Mouse (Mus musculus) cortical plate, adult 2 months (tissue): Measurements from ENCODE around the gene Snrnp35. TPM values are rescaled to one million over a fixed set of nuclear protein-coding genes. Genes with fewer than 3 reads are reported as not detected.

Experiments used
- H3K27ac ChIP-seq: fragments of 200-500 bp; 2 replicates; pipeline ENCODE4 v1.5.1; 2012; ENCODE audit warnings: low read length, control low read depth, inconsistent platforms; ENCODE audit not compliant: insufficient read depth
- H3K4me1 ChIP-seq: fragments of 200-500 bp; 2 replicates; pipeline ENCODE4 v1.6.1; 2011; ENCODE audit warnings: low read length; ENCODE audit not compliant: control insufficient read depth, insufficient read depth
- H3K4me3 ChIP-seq: fragments of 200-500 bp; 2 replicates; pipeline ENCODE4 v1.5.1; 2011; ENCODE audit warnings: mild to moderate bottlenecking, low read length, control low read depth; ENCODE audit not compliant: insufficient read depth
- CTCF ChIP-seq: fragments of 200-500 bp; IDR thresholded peaks from 2 replicates; pipeline ENCODE4 v1.5.1; 2011; ENCODE audit warnings: mild to moderate bottlenecking, control low read depth, low read length; ENCODE audit not compliant: insufficient read depth; ENCODE audit errors: extremely low read depth
- POLR2A ChIP-seq: fragments of 200-500 bp; IDR thresholded peaks from 2 replicates; pipeline ENCODE4 v1.6.1; 2011; ENCODE audit warnings: mild to moderate bottlenecking, low read length, control low read depth; ENCODE audit not compliant: insufficient read depth; ENCODE audit errors: extremely low read depth
- polyA plus RNA-seq: library from polyadenylated mRNA; depleted of rRNA; stranded (reverse); fragments of >200 nt; gene quantifications from 2 replicates; pipeline ENCODE4 v1.2.3, GENCODE M21; 2012; rRNA removed

Snrnp35 gene
- polyA plus RNA-seq: 11.5 TPM in 2 replicates

- TF ChIP-seq POLR2A: peak; percentile 73; the same call in 1 of the 2 replicates
- TF ChIP-seq CTCF: no peak
- H3K4me3 ChIP-seq: peak within 1 kb of the TSS; percentile 67
- 0 out of 2 replicates have a peak, but pooled peaks cover 2% of the 10 kb centered on the region for H3K4me1 ChIP-seq
- peak within 1 kb of the TSS; percentile 77 for H3K27ac ChIP-seq
Measured at GRCm38 (mm10) chr5:124482966-124483654, at the start of gene Snrnp35. Snrnp35 (plus strand) TSS chr5:124483134.

- no peak overlapping the region for H3K27ac ChIP-seq
- H3K4me1 ChIP-seq: no peaks in the 10 kb centered on the region; the same call in 1 of the 2 replicates
- TF ChIP-seq POLR2A (no peak), CTCF (peak; percentile 32; the same call in 1 of the 2 replicates)
Measured at GRCm38 (mm10) chr5:124438229-124438628, 44.7 kb upstream of the Snrnp35 start.

GRCm38 (mm10) chr5:124438746-124439145, 44.2 kb upstream of the Snrnp35 start:
- no peaks in the 10 kb centered on the region; the same call in 1 of the 2 replicates for H3K4me1 ChIP-seq
- H3K4me3 ChIP-seq: no peak overlapping the region; the same call in 1 of the 2 replicates
- TF ChIP-seq CTCF: no peak
- TF ChIP-seq POLR2A: no peak
- H3K27ac ChIP-seq: no peak overlapping the region

More at GRCm38 (mm10) chr5:124438229-124438628, 44.7 kb upstream of the Snrnp35 start:
- H3K4me3 ChIP-seq: no peak overlapping the region

GRCm38 (mm10) chr5:124439447-124440093, 43.4 kb upstream of the Snrnp35 start, which contains the start of gene Kmt5a:
Kmt5a (plus strand) TSS chr5:124439930.
- Histone ChIP-seq H3K27ac (0 out of 2 replicates have a peak within 1 kb of the TSS, but pooled peaks have one; percentile 24), H3K4me3 (peak within 1 kb of the TSS; percentile 49), H3K4me1 (no peaks in the 10 kb centered on the region; the same call in 1 of the 2 replicates)
- no peak for TF ChIP-seq POLR2A
- TF ChIP-seq CTCF: no peak

GRCm38 (mm10) chr5:124440094-124440701, 42.7 kb upstream of the Snrnp35 start:
- Histone ChIP-seq H3K4me1 (no peaks in the 10 kb centered on the region; the same call in 1 of the 2 replicates), H3K27ac (0 out of 2 replicates have a peak overlapping the region, but pooled peaks have one; percentile 24), H3K4me3 (peak overlapping the region; percentile 49)
- 0 out of 2 replicates have a peak, but pooled peaks have one; percentile 25 for TF ChIP-seq CTCF
- TF ChIP-seq POLR2A: no peak

- TF ChIP-seq CTCF (no peak), POLR2A (no peak)
- Histone ChIP-seq H3K27ac (no peak overlapping the region), H3K4me3 (no peak overlapping the region), H3K4me1 (no peaks in the 10 kb centered on the region; the same call in 1 of the 2 replicates)
Measured at GRCm38 (mm10) chr5:124442628-124443027, 40.3 kb upstream of the Snrnp35 start.

- Histone ChIP-seq H3K4me3 (no peak overlapping the region; the same call in 1 of the 2 replicates), H3K4me1 (peaks cover under 1% of the 10 kb centered on the region; the same call in 1 of the 2 replicates), H3K27ac (no peak overlapping the region)
- no peak for TF ChIP-seq POLR2A
- no peak for TF ChIP-seq CTCF
Measured at GRCm38 (mm10) chr5:124444208-124444607, 38.7 kb upstream of the Snrnp35 start.

- Histone ChIP-seq H3K27ac (peak overlapping the region; percentile 24; the same call in 1 of the 2 replicates), H3K4me3 (peak overlapping the region; percentile 51), H3K4me1 (peaks cover 5% of the 10 kb centered on the region; the same call in 1 of the 2 replicates)
- TF ChIP-seq POLR2A: peak; percentile 64; the same call in 1 of the 2 replicates
- TF ChIP-seq CTCF: no peak
Measured at GRCm38 (mm10) chr5:124444661-124445561, 38.0 kb upstream of the Snrnp35 start.
